Mouse (Mus musculus): ENCODE measurements around the gene Nostrin.

DNA sequence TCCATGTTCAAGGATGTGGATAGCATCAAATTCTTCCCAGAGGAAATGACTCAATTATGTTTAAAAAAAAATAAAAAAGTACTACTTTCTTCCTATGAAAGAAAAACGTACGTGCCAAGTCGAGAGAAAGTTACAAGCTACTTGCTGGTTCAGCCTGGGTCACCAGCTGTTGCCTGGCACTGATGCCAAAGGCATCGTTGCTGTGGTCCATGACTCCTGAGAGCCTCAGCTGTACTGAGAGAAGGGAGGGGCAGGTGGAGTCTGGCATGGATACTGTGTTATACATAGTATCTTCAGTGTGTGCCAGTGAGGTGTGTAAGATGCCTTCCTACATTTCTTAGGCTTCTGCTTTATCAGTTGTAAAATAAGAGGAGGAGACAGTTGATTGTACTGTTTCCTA, 3.2 kb downstream of the Nostrin start:
- TF ChIP-seq CTCF (IDR thresholded peaks at IDR 0.05; ENCODE audit: extremely low read depth, insufficient read depth, insufficient read length, insufficient replicate concordance) (no peak), POLR2A (IDR thresholded peaks at IDR 0.05; ENCODE audit: low read depth, low read length) (no peak)
